Mouse (Mus musculus) ES-E14 (cell line): Measurements from ENCODE around the gene Gm20498. TPM values are rescaled to one million over a fixed set of nuclear protein-coding genes. Genes with fewer than 3 reads are reported as not detected.
"Not testable (repeated sequence)": the region's sequence is repeated elsewhere in the genome, so short reads cannot be mapped to it uniquely, and the experiment has no call there.

Source experiments
- DNase-seq: peaks from one replicate; pipeline ENCODE4 v3.0.0-alpha.2; 2013; ENCODE audit warnings: low read depth, low spot score
- H3K27ac ChIP-seq: 2 replicates; pipeline ENCODE4 v1.5.1; 2012; ENCODE audit warnings: low read depth, mild to moderate bottlenecking, low read length, moderate library complexity, mixed read lengths; ENCODE audit not compliant: poor library complexity, insufficient read depth, severe bottlenecking
- H3K36me3 ChIP-seq: 2 replicates; pipeline ENCODE4 v1.6.1; 2012; ENCODE audit warnings: mild to moderate bottlenecking, low read length, moderate library complexity, mixed read lengths; ENCODE audit not compliant: control insufficient read depth, poor library complexity, insufficient read depth, severe bottlenecking
- H3K4me1 ChIP-seq, 2 experiments: fragments of 150-350 bp in 1 of 2; sonication (generic) in 1 of 2; 2 replicates each; pipeline ENCODE4 v1.6.1; 2012; ENCODE audit warnings: low read length in 2 of 2, mild to moderate bottlenecking in 1 of 2, mixed read lengths in 1 of 2; ENCODE audit not compliant: control insufficient read depth in 2 of 2, insufficient read depth in 2 of 2, poor library complexity in 1 of 2
- H3K4me3 ChIP-seq, 2 experiments: fragments of 150-350 bp in 1 of 2; sonication (generic) in 1 of 2; 2 replicates each; pipeline ENCODE4 v1.5.1; 2012; ENCODE audit warnings: low read length in 2 of 2, low read depth in 1 of 2, mild to moderate bottlenecking in 1 of 2, mixed read lengths in 1 of 2; ENCODE audit not compliant: insufficient read depth in 1 of 2, poor library complexity in 1 of 2, severe bottlenecking in 1 of 2
- H3K9ac ChIP-seq: 2 replicates; pipeline ENCODE4 v1.6.1; 2012; ENCODE audit warnings: low read depth, mild to moderate bottlenecking, low read length, mixed read lengths; ENCODE audit not compliant: poor library complexity, insufficient read depth, severe bottlenecking
- H3K9me3 ChIP-seq: fragments of 150-350 bp; sonication (generic); 2 replicates; pipeline ENCODE4 v1.6.1; 2012; ENCODE audit warnings: low read depth, mild to moderate bottlenecking, low read length; ENCODE audit not compliant: control insufficient read depth, insufficient read depth
- CHD2 ChIP-seq: IDR thresholded peaks from 2 replicates; pipeline ENCODE4 v1.6.1; 2014; ENCODE audit warnings: mild to moderate bottlenecking, low read depth, low read length, inconsistent platforms
- HCFC1 ChIP-seq: IDR thresholded peaks from 2 replicates; pipeline ENCODE4 v1.6.1; 2012; ENCODE audit warnings: low read length, inconsistent platforms, borderline replicate concordance; ENCODE audit not compliant: insufficient read depth
- MAFK ChIP-seq: IDR thresholded peaks from 2 replicates; pipeline ENCODE4 v1.6.1; 2014; ENCODE audit warnings: mild to moderate bottlenecking, low read depth, low read length, inconsistent platforms; ENCODE audit not compliant: insufficient read depth
- ZC3H11A ChIP-seq: IDR thresholded peaks from 2 replicates; pipeline ENCODE4 v1.6.1; 2012; ENCODE audit warnings: low read depth, mild to moderate bottlenecking, inconsistent platforms, low read length, borderline replicate concordance
- ZNF384 ChIP-seq: IDR thresholded peaks from 2 replicates; pipeline ENCODE4 v1.6.1; 2012; ENCODE audit warnings: low read depth, low read length, inconsistent platforms
- in situ Hi-C, 2 experiments: fragments of 600-800 bp; cut with MboI; formaldehyde crosslinking; loops; one replicate each; pipeline ENCODE4 v1.15.1; 2025; ENCODE audit warnings: low sequenced_read_pairs in 2 of 2, inconsistent platforms in 1 of 2; ENCODE audit not compliant: unreplicated experiment in 2 of 2
- total RNA-seq: library from RNA; depleted of rRNA; stranded (reverse); fragments of 300-350 nt; gene quantifications from 2 replicates; pipeline ENCODE4 v1.2.3, GENCODE M21; 2012

Gene Gm20498
- total RNA-seq, 1 experiment, result 39.0 TPM

DNA sequence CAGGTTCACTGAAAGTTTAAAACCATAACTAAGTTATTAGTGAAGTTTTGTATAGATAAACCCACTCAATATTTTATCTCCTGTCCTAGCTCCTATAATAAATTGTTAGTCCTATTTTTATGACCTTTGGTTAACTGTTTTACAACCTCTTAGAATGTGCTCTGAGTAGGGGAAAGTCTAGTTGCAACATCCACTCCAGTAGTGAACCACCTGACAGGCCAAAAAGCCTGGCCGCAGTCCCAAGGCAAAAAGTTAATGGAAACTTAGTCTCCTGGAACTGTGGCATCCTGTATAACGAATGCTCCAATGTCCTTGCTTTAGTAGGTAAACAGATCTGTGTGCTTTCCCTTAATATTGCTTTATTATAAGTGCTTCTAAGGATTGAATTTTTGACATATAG lies 97.9 kb downstream of the Gm20498 start:
- DNase-seq, in situ Hi-C loops, H3K4me1 ChIP-seq, H3K4me3 ChIP-seq, H3K36me3 ChIP-seq, H3K9me3 ChIP-seq, H3K27ac ChIP-seq, H3K9ac ChIP-seq: not testable (repeated sequence)

DNA sequence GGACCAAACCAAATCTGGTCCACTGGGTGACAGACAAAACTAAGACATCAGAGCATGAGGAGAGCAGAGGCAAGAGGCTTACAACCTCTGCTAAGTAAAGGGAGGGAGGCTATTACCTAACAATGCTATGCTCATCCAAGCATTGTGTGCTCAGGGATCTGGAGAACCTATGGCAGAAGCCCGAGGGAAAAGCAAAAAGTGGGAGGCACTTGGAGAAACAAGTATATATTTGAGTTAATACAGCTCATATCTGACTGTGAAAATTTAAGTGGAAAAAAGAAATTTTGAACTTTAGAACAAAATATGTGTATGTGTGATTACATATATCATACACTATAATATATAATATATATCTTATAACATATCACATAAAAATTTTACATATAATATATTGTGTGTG lies 110.9 kb downstream of the Gm20498 start, which contains the start of gene Adam4:
Adam4 (minus strand) TSS at position 101 of the 400 bp plus-strand sequence.
- 0 out of 2 replicates have a peak, but pooled peaks cover 2% of the 10 kb centered on the region for H3K9me3 ChIP-seq
- peaks cover 3% of the 10 kb centered on the region; the same call in 1 of the 2 replicates for H3K36me3 ChIP-seq
- H3K4me3 ChIP-seq, result no peak within 1 kb of the TSS
- TF ChIP-seq HCFC1 (no peak), ZC3H11A (no peak), MAFK (no peak), ZNF384 (no peak), CHD2 (no peak)
- no peak within 1 kb of the TSS for H3K27ac ChIP-seq
- no peak within 1 kb of the TSS for H3K9ac ChIP-seq
- no peak for DNase-seq
- in situ Hi-C loops, result no loop called here
- H3K4me1 ChIP-seq, result no peaks in the 10 kb centered on the region

DNA sequence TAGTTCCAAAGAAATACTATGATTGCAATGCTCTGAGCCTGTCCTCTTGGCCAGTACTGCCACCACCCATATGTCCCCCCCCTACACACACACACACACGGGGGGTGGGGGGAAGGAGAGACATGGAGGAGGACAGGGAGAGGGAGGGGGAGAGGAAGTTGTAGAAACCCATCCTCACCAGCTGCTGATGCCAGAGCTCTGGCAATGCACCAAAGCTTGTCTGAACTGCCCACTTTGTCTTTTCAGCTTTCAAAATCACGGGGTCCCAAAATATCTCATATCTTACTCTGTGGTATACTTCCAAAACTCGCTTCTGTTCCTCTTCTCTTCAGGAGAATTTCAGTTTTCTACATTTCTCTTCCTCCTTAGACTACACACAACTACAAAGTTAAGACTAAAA lies 119.5 kb downstream of the Gm20498 start:
- Histone ChIP-seq H3K36me3 (no peaks in the 10 kb centered on the region), H3K27ac (no peak overlapping the region), H3K9me3 (no peaks in the 10 kb centered on the region), H3K4me3 (no peak overlapping the region), H3K9ac (no peak overlapping the region), H3K4me1 (peaks cover 0 to 5% of the 10 kb centered on the region in 2 experiments; a peak in 1 of 4 replicates)
- TF ChIP-seq ZC3H11A (no peak), CHD2 (no peak), ZNF384 (no peak), MAFK (no peak), HCFC1 (no peak)
- DNase-seq, result no peak
- in situ Hi-C loops, result no loop called here

DNA sequence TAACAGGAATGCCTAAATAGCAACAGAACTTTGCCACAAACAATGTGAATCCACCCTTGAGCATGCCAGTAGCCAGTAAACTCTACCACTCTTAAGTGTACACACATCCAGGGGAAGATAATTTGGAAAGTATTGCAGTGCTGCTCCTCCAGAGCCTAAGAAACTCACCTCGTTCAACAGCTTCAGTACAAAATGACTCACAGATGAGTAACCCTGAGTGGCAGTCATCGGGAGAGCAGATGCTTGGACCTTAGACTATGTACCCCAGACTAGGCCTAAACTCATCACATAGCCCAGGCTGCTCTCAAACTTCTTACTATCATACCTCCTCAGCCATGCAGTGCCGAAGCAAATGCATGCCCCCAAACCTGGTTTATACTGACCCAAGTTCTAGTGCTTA lies 123.7 kb downstream of the Gm20498 start:
- no peak overlapping the region for H3K27ac ChIP-seq
- in situ Hi-C loops, result loop anchor here in 1 of 2 experiments (10.0 kb wide), 1 partner anchor 424 kb away; no protein-coding TSS in a partner anchor
- H3K4me1 ChIP-seq, result peaks cover 0 to 5% of the 10 kb centered on the region in 2 experiments; a peak in 1 of 4 replicates
- no peak overlapping the region for H3K4me3 ChIP-seq
- no peak for TF ChIP-seq HCFC1
- TF ChIP-seq MAFK, result no peak
- no peak for TF ChIP-seq ZC3H11A
- TF ChIP-seq CHD2, result no peak
- TF ChIP-seq ZNF384, result no peak
- H3K36me3 ChIP-seq, result no peaks in the 10 kb centered on the region
- no peak overlapping the region for H3K9ac ChIP-seq
- no peaks in the 10 kb centered on the region for H3K9me3 ChIP-seq
- DNase-seq, result no peak

DNA sequence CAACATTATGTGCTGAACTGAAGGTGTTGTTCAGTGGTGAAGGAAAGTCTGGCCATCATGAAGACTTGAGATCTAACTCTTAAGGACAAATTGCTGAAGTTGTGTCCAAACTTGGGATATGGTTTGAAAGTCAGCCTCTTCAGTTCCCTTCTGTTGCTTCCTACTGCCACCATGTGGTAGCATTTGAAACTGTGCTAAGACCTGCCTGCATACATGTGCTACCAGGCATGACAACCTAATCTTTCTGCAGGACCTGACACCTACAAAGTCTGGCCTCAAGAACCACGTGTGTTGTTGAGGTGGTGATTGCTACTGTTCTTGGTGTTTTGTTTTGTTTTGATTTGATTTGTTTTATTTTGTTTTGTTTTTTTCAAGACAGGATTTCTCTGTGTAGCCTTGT lies 130.5 kb downstream of the Gm20498 start:
- peak; percentile 70 for TF ChIP-seq ZC3H11A
- TF ChIP-seq CHD2, result no peak
- Histone ChIP-seq H3K4me1 (no peaks in the 10 kb centered on the region), H3K27ac (no peak overlapping the region), H3K4me3 (no peak overlapping the region), H3K36me3 (no peaks in the 10 kb centered on the region), H3K9me3 (no peaks in the 10 kb centered on the region), H3K9ac (no peak overlapping the region)
- in situ Hi-C loops, result loop anchor here in 1 of 2 experiments (10.0 kb wide), 1 partner anchor 417 kb away; no protein-coding TSS in a partner anchor
- peak; percentile 47 for DNase-seq

DNA sequence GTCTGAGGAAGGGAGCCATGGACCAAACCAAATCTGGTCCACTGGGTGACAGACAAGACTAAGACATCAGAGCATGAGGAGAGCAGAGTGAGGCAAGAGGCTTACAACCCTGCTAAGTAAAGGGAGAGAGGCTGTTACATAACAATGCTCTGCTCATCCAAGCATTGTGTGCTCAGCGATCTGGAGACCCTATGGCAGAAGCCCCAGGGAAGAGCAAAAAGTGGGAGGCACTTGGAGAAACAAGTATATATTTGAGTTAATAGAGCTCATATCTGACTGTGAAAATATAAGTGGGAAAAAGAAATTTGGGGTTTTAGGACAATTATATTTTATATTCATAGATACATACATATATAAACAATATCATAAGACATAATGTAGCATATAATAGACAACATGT lies 153.3 kb downstream of the Gm20498 start, which contains the start of gene Gm4787:
Gm4787 (minus strand) TSS at position 101 of the 400 bp plus-strand sequence.
- not testable (repeated sequence) for H3K4me3 ChIP-seq, H3K36me3 ChIP-seq, DNase-seq, H3K9me3 ChIP-seq, H3K9ac ChIP-seq, H3K27ac ChIP-seq, H3K4me1 ChIP-seq
- in situ Hi-C loops, result loop anchor here in 1 of 2 experiments (25.0 kb wide), 1 partner anchor 392 kb away; no protein-coding TSS in a partner anchor
